In genomic region chr4:142277481-142278196, GRCm38 (mm10) we compare ENCODE assay signal across 8 mouse cellular contexts. TPM values are rescaled to one million over a fixed set of nuclear protein-coding genes. Genes with fewer than 3 reads are reported as not detected.
DNase-seq lines count a peak whose midpoint lies in the region; ATAC-seq and TF ChIP-seq lines count a peak whose summit lies in the region.
"Had no signal": no experiment of that assay in that cellular context is flagged by ENCODE, and none has a peak within 500 bp of the region (broad histone marks: within the 10 kb centered on the region; RNA-seq: fewer than 3 reads in every experiment).

No protein-coding gene starts in this region.

- no peak for ATAC-seq in midbrain, embryonic 15.5 days (replicated peaks)
- ATAC-seq in hindbrain, postnatal 0 days: peak; percentile 33

- H3K4me1 ChIP-seq in midbrain, embryonic 15.5 days: peaks cover 10% of the 10 kb centered on the region
- H3K4me1 ChIP-seq in midbrain, embryonic 10.5 days: no peaks in the 10 kb centered on the region
- peaks cover 11% of the 10 kb centered on the region for H3K4me1 ChIP-seq in embryonic facial prominence, embryonic 10.5 days
- 0 out of 2 replicates have a peak, but pooled peaks cover 4% of the 10 kb centered on the region for H3K4me1 ChIP-seq in hindbrain, postnatal 0 days (ENCODE audit: insufficient read depth, low read length)
- H3K4me1 ChIP-seq: liver, embryonic 13.5 days had no signal

- TF ChIP-seq CTCF in hindbrain, postnatal 0 days (IDR thresholded peaks at IDR 0.05; ENCODE audit: low read depth): no peak

- H3K4me3 ChIP-seq in midbrain, embryonic 15.5 days: no peak overlapping the region
- no peak overlapping the region for H3K4me3 ChIP-seq in midbrain, embryonic 10.5 days
- no peak overlapping the region for H3K4me3 ChIP-seq in embryonic facial prominence, embryonic 10.5 days
- H3K4me3 ChIP-seq in hindbrain, postnatal 0 days (ENCODE audit: low read length): no peak overlapping the region
- H3K4me3 ChIP-seq: liver, embryonic 13.5 days had no signal

- no peak overlapping the region for H3K9ac ChIP-seq in midbrain, embryonic 15.5 days
- no peak overlapping the region for H3K9ac ChIP-seq in hindbrain, postnatal 0 days (replicated peaks; ENCODE audit: low read length)
- H3K9ac ChIP-seq: liver, embryonic 13.5 days had no signal

- 46% methylated on average over 20 of the region's 20 CpGs for WGBS in midbrain, embryonic 15.5 days
- 49% methylated on average over 20 of the region's 20 CpGs for WGBS in midbrain, embryonic 10.5 days
- 48% methylated on average over 20 of the region's 20 CpGs for WGBS in embryonic facial prominence, embryonic 10.5 days
- 30% methylated on average over 20 of the region's 20 CpGs for WGBS in hindbrain, postnatal 0 days

- no peaks in the 10 kb centered on the region for H3K27me3 ChIP-seq in midbrain, embryonic 15.5 days (replicated peaks)
- no peaks in the 10 kb centered on the region for H3K27me3 ChIP-seq in midbrain, embryonic 10.5 days (ENCODE audit: low read depth, poor library complexity, severe bottlenecking)
- H3K27me3 ChIP-seq in embryonic facial prominence, embryonic 10.5 days (replicated peaks; ENCODE audit: low read depth, poor library complexity, severe bottlenecking): no peaks in the 10 kb centered on the region
- no peaks in the 10 kb centered on the region for H3K27me3 ChIP-seq in hindbrain, postnatal 0 days (ENCODE audit: insufficient read depth, low read length)
- H3K27me3 ChIP-seq: liver, embryonic 13.5 days had no signal

- 0 out of 2 replicates have a peak overlapping the region, but pooled peaks have one; percentile 41 for H3K27ac ChIP-seq in midbrain, embryonic 15.5 days
- no peak overlapping the region for H3K27ac ChIP-seq in midbrain, embryonic 10.5 days (replicated peaks)
- H3K27ac ChIP-seq in embryonic facial prominence, embryonic 10.5 days (replicated peaks): no peak overlapping the region
- 0 out of 2 replicates have a peak overlapping the region, but pooled peaks have one; percentile 5 for H3K27ac ChIP-seq in hindbrain, postnatal 0 days
- H3K27ac ChIP-seq: liver, embryonic 13.5 days had no signal

- H3K9me3 ChIP-seq in midbrain, embryonic 15.5 days: no peaks in the 10 kb centered on the region
- H3K9me3 ChIP-seq in midbrain, embryonic 10.5 days (replicated peaks): peaks cover 7% of the 10 kb centered on the region
- H3K9me3 ChIP-seq in embryonic facial prominence, embryonic 10.5 days: peaks cover 3% of the 10 kb centered on the region
- H3K9me3 ChIP-seq in hindbrain, postnatal 0 days (ENCODE audit: low read length): no peaks in the 10 kb centered on the region
- H3K9me3 ChIP-seq: liver, embryonic 13.5 days had no signal

- no peaks in the 10 kb centered on the region for H3K36me3 ChIP-seq in midbrain, embryonic 15.5 days (replicated peaks)
- H3K36me3 ChIP-seq in midbrain, embryonic 10.5 days: no peaks in the 10 kb centered on the region
- H3K36me3 ChIP-seq in embryonic facial prominence, embryonic 10.5 days (replicated peaks): no peaks in the 10 kb centered on the region
- no peaks in the 10 kb centered on the region for H3K36me3 ChIP-seq in hindbrain, postnatal 0 days (ENCODE audit: insufficient read depth, low read length)
- H3K36me3 ChIP-seq: liver, embryonic 13.5 days had no signal

- DNase-seq in midbrain, embryonic 10.5 days (ENCODE audit: low spot score): no peak
- peak; percentile 31 for DNase-seq in embryonic facial prominence, embryonic 10.5 days (ENCODE audit: low spot score)
- peak; percentile 60 for DNase-seq in hindbrain, postnatal 0 days (ENCODE audit: low spot score)
- peak; percentile 16 for DNase-seq in lung, postnatal 25 days (ENCODE audit: low spot score)
- no peak for DNase-seq in frontal cortex, postnatal 36 days (ENCODE audit: low spot score in 2 of 2)
- no peak for DNase-seq in T-cell, adult 2 months (ENCODE audit: low spot score)
- DNase-seq: liver, embryonic 13.5 days had no signal

- no peak overlapping the region for H3K4me2 ChIP-seq in midbrain, embryonic 15.5 days
- no peak overlapping the region for H3K4me2 ChIP-seq in hindbrain, postnatal 0 days (ENCODE audit: low read depth, low read length)
- H3K4me2 ChIP-seq: liver, embryonic 13.5 days had no signal

RNA-seq across cellular contexts. Expression of gene Kazn, which starts 38.4 kb away (rescaled TPM):
- 33.6 and 34.3 TPM in 2 replicates for polyA plus RNA-seq in midbrain, embryonic 15.5 days (2015; fragmentation: Nextera tagmentation; extraction: Ambion mirVana)
- polyA plus RNA-seq in midbrain, embryonic 10.5 days (2016; fragmentation: Nextera tagmentation; extraction: Ambion mirVana): 9.4 and 12.2 TPM in 2 replicates
- 13.3 and 13.8 TPM in 2 replicates for polyA plus RNA-seq in embryonic facial prominence, embryonic 10.5 days (2016; fragmentation: Nextera tagmentation; extraction: Ambion mirVana)
- 74.3 and 78.3 TPM in 2 replicates for total RNA-seq in hindbrain, postnatal 0 days (2014; rRNA removed)
- 19.3 and 20.9 TPM in 2 replicates for polyA plus RNA-seq in hindbrain, postnatal 0 days (2015; fragmentation: Nextera tagmentation; extraction: Ambion mirVana)

Comparison
In these comparisons a context has a peak if more than half of its experiments do, and no peak if none do; other contexts are left out.
1. H3K27ac ChIP-seq: peak in midbrain, embryonic 15.5 days (single experiment) and hindbrain, postnatal 0 days (single experiment); none in midbrain, embryonic 10.5 days (single experiment) and embryonic facial prominence, embryonic 10.5 days (single experiment).
2. DNase-seq: peak in embryonic facial prominence, embryonic 10.5 days (single experiment), hindbrain, postnatal 0 days (single experiment) and lung, postnatal 25 days (single experiment); none in midbrain, embryonic 10.5 days (single experiment), frontal cortex, postnatal 36 days (0 of 2) and T-cell, adult 2 months (single experiment).